In the genomic region with DNA sequence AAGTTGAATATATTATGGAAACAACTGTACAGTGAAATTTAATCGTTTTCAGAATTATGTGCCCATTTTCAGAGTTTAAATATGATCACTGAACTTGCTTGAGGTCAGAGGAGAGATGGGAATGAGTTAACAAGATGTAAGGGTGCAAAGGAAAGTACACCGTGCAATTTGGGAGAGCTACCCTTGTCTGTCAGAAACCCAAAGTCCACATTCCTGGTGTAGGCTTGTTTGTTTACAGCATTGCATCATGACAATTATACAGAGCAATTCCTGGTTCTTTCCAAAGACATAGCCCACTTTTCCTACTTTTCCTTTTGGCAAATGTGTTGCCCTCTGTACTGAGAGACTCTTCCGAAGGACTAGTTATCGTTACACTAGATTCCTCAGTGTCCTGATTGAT, we compare ENCODE assay signal across 25 mouse cellular contexts.
"Had no signal": no experiment of that assay in that cellular context is flagged by ENCODE, and none has a peak within 500 bp of the region (broad histone marks: within the 10 kb centered on the region; RNA-seq: fewer than 3 reads in every experiment).

No protein-coding gene starts in this region.

- H3K36me3 ChIP-seq: heart, embryonic 13.5 days; heart, embryonic 15.5 days; hindbrain, embryonic 13.5 days; hindbrain, embryonic 15.5 days; limb, embryonic 13.5 days; limb, embryonic 15.5 days had no signal

- H3K4me3 ChIP-seq: heart, adult 2 months; heart, embryonic 13.5 days; heart, embryonic 15.5 days; hindbrain, embryonic 13.5 days; hindbrain, embryonic 15.5 days; limb, embryonic 13.5 days; limb, embryonic 15.5 days had no signal

- ATAC-seq: forebrain, postnatal 0 days; hindbrain, postnatal 0 days; intestine, embryonic 16.5 days had no signal

- H3K4me2 ChIP-seq: heart, embryonic 11.5 days; heart, embryonic 13.5 days; heart, embryonic 15.5 days; hindbrain, embryonic 13.5 days; hindbrain, embryonic 15.5 days; limb, embryonic 13.5 days; limb, embryonic 15.5 days had no signal

- H3K9ac ChIP-seq: forebrain, postnatal 0 days; heart, embryonic 13.5 days; heart, embryonic 15.5 days; hindbrain, embryonic 13.5 days; hindbrain, embryonic 15.5 days; limb, embryonic 13.5 days; limb, embryonic 15.5 days; liver, embryonic 14.5 days had no signal

- H3K9me3 ChIP-seq: heart, embryonic 13.5 days; heart, embryonic 15.5 days; hindbrain, embryonic 13.5 days; hindbrain, embryonic 15.5 days; limb, embryonic 13.5 days; limb, embryonic 15.5 days had no signal

- H3K4me1 ChIP-seq: heart, embryonic 13.5 days; heart, embryonic 15.5 days; hindbrain, embryonic 13.5 days; hindbrain, embryonic 15.5 days; limb, embryonic 13.5 days; limb, embryonic 15.5 days had no signal

- H3K27me3 ChIP-seq: heart, embryonic 13.5 days; heart, embryonic 15.5 days; hindbrain, embryonic 13.5 days; hindbrain, embryonic 15.5 days; limb, embryonic 13.5 days; limb, embryonic 15.5 days had no signal

- DNase-seq: forebrain, postnatal 0 days; gastrocnemius, postnatal 14 days; gastrocnemius, postnatal 36 days; heart, adult 11 months; heart, adult 2 months; heart, postnatal 14 days; heart, postnatal 36 days; kidney, adult 11 months; kidney, adult 8-10 months; kidney, postnatal 14 days; kidney, postnatal 36 days; layer of hippocampus, adult 9-11 months; layer of hippocampus, postnatal 36 days; left cerebral cortex, postnatal 4 days had no signal

- H3K27ac ChIP-seq: heart, adult 2 months; heart, embryonic 13.5 days; heart, embryonic 15.5 days; hindbrain, embryonic 13.5 days; hindbrain, embryonic 15.5 days; hindbrain, postnatal 0 days; kidney, postnatal 0 days; limb, embryonic 13.5 days; limb, embryonic 15.5 days; liver, embryonic 14.5 days had no signal
